Mouse (Mus musculus) fibroblast of lung, adult 2 months (primary cell): Measurements from ENCODE around the gene Uts2.

Experiments used
- DNase-seq: peaks from one replicate; pipeline ENCODE4 v3.0.0-alpha.2; 2011; ENCODE audit warnings: low read depth

Gene Uts2

DNA sequence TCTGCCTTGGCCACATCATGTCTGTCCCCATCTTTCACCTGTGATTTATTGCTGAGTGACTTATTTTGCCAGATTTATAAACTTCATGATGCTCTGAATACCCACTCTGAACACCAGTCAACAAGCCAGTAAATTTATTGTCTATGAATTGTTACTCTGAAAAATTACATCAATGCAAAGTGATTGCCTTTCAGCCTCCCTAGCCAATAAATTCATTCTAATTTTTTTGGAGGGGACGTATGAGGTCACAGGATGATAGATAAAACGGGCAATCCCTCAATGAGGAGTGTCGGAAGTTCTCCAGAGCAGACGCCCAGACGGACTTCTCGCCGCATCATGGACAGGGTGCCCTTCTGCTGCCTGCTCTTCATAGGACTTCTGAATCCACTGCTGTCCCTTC, at the start of gene Uts2:
Uts2 (plus strand) TSS at position 301 of the 400 bp plus-strand sequence.
- no peak for DNase-seq

GRCm38 (mm10) chr4:150950972-150951371, 45.9 kb upstream of the Uts2 start:
- DNase-seq, result no peak

DNA sequence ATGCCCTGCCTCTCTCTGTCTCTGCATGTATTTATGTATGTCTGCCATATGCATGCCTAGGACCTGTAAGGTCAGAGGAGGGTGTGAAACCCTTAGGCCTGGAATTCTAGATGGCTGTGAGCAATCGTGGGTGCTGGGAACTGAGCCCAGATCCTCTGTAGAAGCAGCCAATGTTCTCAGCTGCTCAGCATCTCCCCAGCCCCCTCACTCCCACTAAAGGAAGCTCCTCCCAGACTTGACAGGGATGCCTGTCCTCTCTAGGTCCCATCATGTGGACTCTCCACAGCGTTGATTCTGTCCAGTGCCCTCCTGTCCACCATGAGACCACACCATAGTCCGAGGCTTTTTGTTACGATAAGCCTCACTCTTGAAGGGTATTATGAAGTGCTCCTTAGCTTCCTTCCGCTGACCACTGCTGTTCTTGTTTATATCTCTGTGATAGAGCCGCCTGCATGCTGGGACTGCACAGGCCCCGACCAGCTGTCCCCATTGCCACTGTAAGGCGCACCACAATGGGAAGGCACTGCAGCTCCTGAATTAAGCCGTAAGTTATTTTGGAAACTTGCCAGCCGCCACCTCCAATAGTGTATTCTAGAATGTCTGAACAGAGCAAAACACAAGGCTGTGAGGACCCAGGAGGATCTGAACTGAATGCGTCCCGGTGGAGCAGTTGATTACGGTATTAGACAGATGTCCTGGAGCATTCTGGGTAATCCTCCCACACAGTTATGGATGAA, 40.4 kb upstream of the Uts2 start:
- DNase-seq, result no peak

- no peak for DNase-seq
Observed at GRCm38 (mm10) chr4:150957106-150957458, 39.8 kb upstream of the Uts2 start.

DNA sequence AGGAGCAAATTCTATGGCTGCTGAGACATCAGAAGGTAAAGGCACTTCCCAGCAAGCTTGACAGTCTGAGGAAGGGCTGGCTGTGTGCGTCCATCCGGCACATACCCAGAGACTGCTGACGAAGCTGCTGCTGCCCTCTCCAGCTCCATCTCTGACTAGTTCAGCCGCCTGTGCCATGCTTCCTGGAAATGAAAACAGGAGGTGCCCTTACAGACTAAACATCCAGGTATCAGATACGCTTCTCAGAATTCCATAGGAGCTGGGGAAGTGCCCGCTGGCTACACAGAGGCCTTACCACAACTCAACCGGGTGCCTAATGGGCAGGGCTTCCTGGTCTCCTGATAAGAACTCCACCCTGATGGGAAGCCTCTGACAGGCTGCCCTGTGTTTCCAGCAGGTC, 38.4 kb upstream of the Uts2 start:
- no peak for DNase-seq

GRCm38 (mm10) chr4:150962231-150962630, 34.7 kb upstream of the Uts2 start:
- DNase-seq, result peak; percentile 39

DNA sequence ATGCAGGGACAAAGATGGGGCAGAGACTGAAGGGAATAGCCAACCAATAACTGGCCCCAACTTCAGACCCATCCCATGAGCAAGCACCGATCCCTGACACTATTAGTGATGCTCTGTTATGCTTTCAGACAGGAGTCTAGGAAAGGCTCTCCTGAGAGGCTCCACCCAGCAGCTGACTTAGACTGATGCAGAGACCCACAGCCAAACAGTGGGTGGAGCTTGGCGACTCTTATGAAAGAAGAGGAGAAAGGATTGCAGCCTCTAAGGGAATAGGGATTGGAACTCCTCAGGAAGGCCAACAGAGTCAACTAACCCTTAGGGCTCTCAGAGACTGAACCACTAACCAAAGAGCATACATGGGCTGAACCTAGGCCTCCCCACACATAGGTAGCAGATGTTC, 33.2 kb upstream of the Uts2 start:
- DNase-seq, result no peak

GRCm38 (mm10) chr4:150964635-150965554, 32.0 kb upstream of the Uts2 start:
- DNase-seq, result peak; percentile 65

GRCm38 (mm10) chr4:150965555-150965951, 31.3 kb upstream of the Uts2 start:
- DNase-seq, result no peak

- DNase-seq, result peak; percentile 30
Observed at GRCm38 (mm10) chr4:150966556-150966955, 30.3 kb upstream of the Uts2 start.

DNA sequence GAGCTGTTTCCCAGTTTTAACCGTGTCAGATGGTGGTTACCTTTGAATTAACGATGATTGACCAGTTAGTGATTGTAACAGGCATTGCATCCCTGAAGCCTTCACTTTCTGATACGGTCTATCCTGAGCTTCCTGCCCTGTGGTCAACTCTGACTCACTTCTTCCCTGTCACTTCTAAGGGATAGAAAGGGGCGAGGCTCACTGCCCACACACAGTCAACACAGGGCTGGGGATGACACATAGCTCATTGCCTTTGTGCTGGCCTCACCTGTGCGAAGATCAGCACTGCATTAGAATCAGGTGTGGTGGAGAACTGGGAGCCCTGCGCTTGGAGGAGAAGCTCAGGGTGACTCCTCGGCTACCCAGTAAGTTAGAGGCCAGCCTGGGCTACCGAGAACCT, 27.9 kb upstream of the Uts2 start:
- no peak for DNase-seq

- DNase-seq, result peak; percentile 85
Observed at GRCm38 (mm10) chr4:150973264-150973663, 23.6 kb upstream of the Uts2 start.

GRCm38 (mm10) chr4:150975145-150975544, 21.8 kb upstream of the Uts2 start:
- DNase-seq, result peak; percentile 28

- DNase-seq, result no peak
Observed at GRCm38 (mm10) chr4:150978156-150978910, 18.6 kb upstream of the Uts2 start.

- no peak for DNase-seq
Observed at GRCm38 (mm10) chr4:150979455-150979854, 17.4 kb upstream of the Uts2 start.

GRCm38 (mm10) chr4:150980153-150980552, 16.7 kb upstream of the Uts2 start:
- DNase-seq, result no peak

GRCm38 (mm10) chr4:150990148-150990547, 6.7 kb upstream of the Uts2 start:
- DNase-seq, result no peak

DNA sequence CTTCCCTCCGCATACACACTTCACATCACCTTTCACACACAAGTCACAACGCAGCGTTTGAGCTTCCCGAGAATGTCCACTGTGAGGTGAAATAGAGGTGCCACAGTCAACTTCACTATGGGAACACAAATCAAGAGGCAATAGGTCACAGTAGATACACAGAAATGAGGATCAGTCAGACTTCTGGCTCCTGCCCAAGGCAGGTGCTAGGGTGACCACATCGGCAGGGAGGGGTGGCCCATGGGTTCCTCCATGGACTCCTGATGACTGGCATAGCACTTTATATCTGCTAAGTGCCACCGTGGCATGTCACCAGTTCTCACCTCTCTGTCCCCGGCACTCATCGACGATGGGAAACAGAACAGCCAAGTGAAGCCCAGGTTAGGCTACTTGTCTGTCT, 1.7 kb downstream of the Uts2 start:
- no peak for DNase-seq

DNA sequence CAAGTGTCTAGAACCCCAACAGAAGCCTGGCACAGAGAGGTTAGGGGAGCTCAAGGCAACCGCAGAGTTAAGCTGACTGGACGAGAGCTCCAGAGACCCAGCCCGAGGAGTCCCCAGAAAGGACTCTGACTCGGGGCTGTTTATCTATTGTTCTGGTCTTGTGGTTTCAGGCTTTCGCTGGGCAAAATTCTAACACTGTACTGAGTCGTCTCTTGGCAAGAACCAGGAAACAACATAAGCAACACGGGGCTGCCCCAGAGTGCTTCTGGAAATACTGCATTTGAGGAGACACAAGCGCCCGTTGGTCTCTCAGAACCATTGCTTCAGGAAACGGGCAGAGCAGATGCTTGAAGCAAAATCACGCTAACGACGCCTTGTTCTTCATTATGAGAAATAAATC, 4.5 kb downstream of the Uts2 start:
- DNase-seq, result no peak

DNA sequence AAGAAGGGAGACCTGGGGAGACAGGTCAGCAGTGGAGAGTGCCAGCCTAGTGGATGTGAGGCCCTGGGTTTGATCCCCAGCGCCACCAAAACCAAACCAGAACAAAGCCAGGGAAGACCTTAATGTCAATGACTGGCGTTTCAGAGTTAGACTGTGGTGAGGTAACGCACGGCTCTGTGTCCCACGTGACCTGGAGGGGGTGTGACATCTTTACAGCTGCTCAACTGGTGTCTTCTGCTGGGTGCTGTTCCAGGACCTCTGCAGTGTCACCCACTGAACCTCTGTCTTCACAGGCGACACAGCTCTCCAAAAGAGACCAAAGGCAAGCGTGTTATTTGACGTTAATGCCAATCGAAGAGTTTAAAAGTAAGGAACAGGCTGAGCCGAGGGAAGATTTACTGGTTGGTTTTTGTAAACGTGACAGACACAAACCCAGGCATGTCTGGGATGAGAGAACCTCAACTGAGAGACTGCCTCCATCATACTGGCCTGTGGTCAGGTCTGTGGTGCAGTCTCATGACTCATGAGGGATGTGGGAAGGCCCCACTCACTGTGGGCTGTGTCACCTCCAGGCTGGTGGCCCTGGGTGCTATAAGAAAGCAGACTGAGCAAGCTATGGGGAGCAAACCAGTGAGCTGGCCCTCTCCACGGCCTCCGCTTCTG, 8.9 kb downstream of the Uts2 start:
- no peak for DNase-seq

GRCm38 (mm10) chr4:151006945-151007344, 10.0 kb downstream of the Uts2 start:
- DNase-seq, result no peak

- DNase-seq, result no peak
Observed at GRCm38 (mm10) chr4:151010316-151010715, 13.4 kb downstream of the Uts2 start.
